Comparison of ENCODE assay signal across 17 mouse cellular contexts in the genomic region with DNA sequence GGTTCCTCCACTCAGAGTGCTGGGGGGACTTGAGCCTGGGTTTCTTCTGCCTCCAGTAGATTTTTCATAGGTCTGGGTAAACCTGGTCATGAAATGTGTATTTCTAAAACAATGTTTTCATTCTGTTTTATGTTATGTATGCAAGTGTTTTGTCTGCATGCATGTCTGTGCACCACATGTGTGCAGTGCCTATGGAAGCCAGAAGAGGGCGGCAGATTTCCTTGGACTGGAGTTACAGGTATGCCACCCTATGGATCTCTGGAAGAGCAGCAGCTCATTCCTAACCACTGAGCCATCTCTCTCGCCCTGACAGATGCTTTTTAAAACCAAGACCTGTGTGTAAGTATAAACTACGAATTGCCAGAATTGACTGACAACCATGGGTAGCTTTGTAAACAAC. TPM values are rescaled to one million over a fixed set of nuclear protein-coding genes. Genes with fewer than 3 reads are reported as not detected.
A peak's percentile ranks its signal among the peaks of the same experiment; 100 is the strongest.
DNase-seq lines count a peak whose midpoint lies in the region; ATAC-seq and TF ChIP-seq lines count a peak whose summit lies in the region.
"Had no signal": no experiment of that assay in that cellular context is flagged by ENCODE, and none has a peak within 500 bp of the region (broad histone marks: within the 10 kb centered on the region; RNA-seq: fewer than 3 reads in every experiment).

No protein-coding gene starts in this region.

- no peaks in the 10 kb centered on the region for H3K9me3 ChIP-seq in intestine, postnatal 0 days (ENCODE audit: control insufficient read depth)
- no peaks in the 10 kb centered on the region for H3K9me3 ChIP-seq in intestine, embryonic 16.5 days (ENCODE audit: control insufficient read depth, low read length)
- no peaks in the 10 kb centered on the region for H3K9me3 ChIP-seq in lung, embryonic 14.5 days (ENCODE audit: low read depth, low read length)
- no peaks in the 10 kb centered on the region for H3K9me3 ChIP-seq in limb, embryonic 10.5 days (replicated peaks)

- no peak for ATAC-seq in intestine, postnatal 0 days
- no peak for ATAC-seq in intestine, embryonic 16.5 days
- ATAC-seq in lung, embryonic 14.5 days (ENCODE audit: insufficient read depth), result no peak
- ATAC-seq in Patski, result no peak
- ATAC-seq: activated CD4-positive, CD25-positive, alpha-beta regulatory T cell, adult 4 months; inflammation-experienced regulatory T-cells, adult 6 months had no signal

- no peak overlapping the region for H3K9ac ChIP-seq in intestine, postnatal 0 days (ENCODE audit: low read depth, low read length)
- H3K9ac ChIP-seq in intestine, embryonic 16.5 days (ENCODE audit: low read depth, low read length), result no peak overlapping the region
- no peak overlapping the region for H3K9ac ChIP-seq in lung, embryonic 14.5 days

- WGBS in intestine, postnatal 0 days, result 95% methylated on average over 3 of the region's 3 CpGs
- 93% methylated on average over 3 of the region's 3 CpGs for WGBS in intestine, embryonic 16.5 days
- whole genome bisulfite sequencing in lung, embryonic 14.5 days, result 91% methylated on average over 3 of the region's 3 CpGs
- 87% methylated on average over 3 of the region's 3 CpGs for WGBS in limb, embryonic 10.5 days

- POLR2A ChIA-PET in Patski (lab: Charles Lee), result interaction anchor here (0.6 kb wide), 1 partner anchor 297 kb away, joined by 4 read pairs; no protein-coding TSS in a partner anchor

- in situ Hi-C loops in Patski (cut with MboI; ENCODE audit: low pct_unique_long_range_greater_than_20kb), result loop anchor here (5.0 to 10.0 kb wide), 3 partner anchors 165 to 773 kb away; no protein-coding TSS in a partner anchor

- CTCF ChIA-PET in Patski (lab: Charles Lee), result interaction anchor here (0.7 to 6.2 kb wide), 3 partner anchors 10 to 164 kb away, joined by 3 to 63 read pairs (median 3); no protein-coding TSS in a partner anchor

- peak; percentile 34 for DNase-seq in adrenal gland, postnatal 14 days
- DNase-seq in adrenal gland, adult 18-20 months (ENCODE audit: low spot score in 2 of 2), result no peak
- no peak for DNase-seq in lung, embryonic 14.5 days
- DNase-seq in lung, postnatal 10 days, result no peak
- DNase-seq in Patski (ENCODE audit: low read depth, low spot score), result no peak
- no peak for DNase-seq in limb, embryonic 10.5 days (ENCODE audit: low spot score)
- DNase-seq: adrenal gland, postnatal 25 days; cerebellum, adult 11-12 months; gastrocnemius, postnatal 25 days; layer of hippocampus, postnatal 36 days; midbrain, embryonic 14.5 days; right cerebral cortex, postnatal 14 days had no signal

- no peaks in the 10 kb centered on the region for H3K27me3 ChIP-seq in intestine, postnatal 0 days (replicated peaks; ENCODE audit: control insufficient read depth, insufficient read depth, low read length)
- H3K27me3 ChIP-seq in intestine, embryonic 16.5 days (replicated peaks; ENCODE audit: control insufficient read depth, insufficient read depth, low read length), result no peaks in the 10 kb centered on the region
- no peaks in the 10 kb centered on the region for H3K27me3 ChIP-seq in lung, embryonic 14.5 days (ENCODE audit: insufficient read depth, low read length)
- no peaks in the 10 kb centered on the region for H3K27me3 ChIP-seq in Patski
- H3K27me3 ChIP-seq in limb, embryonic 10.5 days (ENCODE audit: low read depth, poor library complexity, severe bottlenecking), result no peaks in the 10 kb centered on the region

- H3K36me3 ChIP-seq in intestine, postnatal 0 days (ENCODE audit: control insufficient read depth, insufficient read depth), result no peaks in the 10 kb centered on the region
- no peaks in the 10 kb centered on the region for H3K36me3 ChIP-seq in intestine, embryonic 16.5 days (ENCODE audit: control insufficient read depth, insufficient read depth, low read length)
- H3K36me3 ChIP-seq in lung, embryonic 14.5 days (ENCODE audit: insufficient read depth), result peaks cover 19% of the 10 kb centered on the region; the same call in 1 of the 2 replicates
- H3K36me3 ChIP-seq in limb, embryonic 10.5 days, result peaks cover 5% of the 10 kb centered on the region

- TF ChIP-seq CTCF in intestine, postnatal 0 days (IDR thresholded peaks at IDR 0.05; ENCODE audit: low read depth), result peak; percentile 40
- TF ChIP-seq CTCF in lung, embryonic 14.5 days (IDR thresholded peaks at IDR 0.05; ENCODE audit: low read depth), result peak; percentile 45
- TF ChIP-seq CTCF in Patski (IDR thresholded peaks at IDR 0.05), result peak; percentile 45

- no peak overlapping the region for H3K27ac ChIP-seq in intestine, postnatal 0 days (ENCODE audit: low read depth, low read length)
- no peak overlapping the region for H3K27ac ChIP-seq in intestine, embryonic 16.5 days (ENCODE audit: low read length)
- H3K27ac ChIP-seq in lung, embryonic 14.5 days (ENCODE audit: low read depth), result no peak overlapping the region
- H3K27ac ChIP-seq in limb, embryonic 10.5 days, result no peak overlapping the region

- no peak overlapping the region for H3K4me3 ChIP-seq in intestine, postnatal 0 days (ENCODE audit: low read depth, low read length)
- no peak overlapping the region for H3K4me3 ChIP-seq in intestine, embryonic 16.5 days (ENCODE audit: low read length)
- H3K4me3 ChIP-seq in lung, embryonic 14.5 days (ENCODE audit: low read depth, low read length), result no peak overlapping the region
- H3K4me3 ChIP-seq in limb, embryonic 10.5 days, result no peak overlapping the region
- H3K4me3 ChIP-seq: myocyte had no signal

- no peaks in the 10 kb centered on the region for H3K4me1 ChIP-seq in intestine, postnatal 0 days (replicated peaks; ENCODE audit: control insufficient read depth, insufficient read depth, low read length)
- H3K4me1 ChIP-seq in intestine, embryonic 16.5 days (ENCODE audit: control insufficient read depth, insufficient read depth, low read length), result no peaks in the 10 kb centered on the region
- H3K4me1 ChIP-seq in lung, embryonic 14.5 days (ENCODE audit: insufficient read depth), result no peaks in the 10 kb centered on the region
- H3K4me1 ChIP-seq in limb, embryonic 10.5 days, result peaks cover 4% of the 10 kb centered on the region; the same call in 1 of the 2 replicates

- H3K4me2 ChIP-seq in intestine, postnatal 0 days (replicated peaks; ENCODE audit: low read depth), result no peak overlapping the region
- H3K4me2 ChIP-seq in intestine, embryonic 16.5 days (ENCODE audit: low read depth, low read length), result no peak overlapping the region
- no peak overlapping the region for H3K4me2 ChIP-seq in lung, embryonic 14.5 days

RNA-seq across cellular contexts. Expression of a gene that starts 50.1 kb away (rescaled TPM):
- total RNA-seq in adrenal gland, postnatal 14 days (2021), result 9.4 and 15.2 TPM in 2 replicates
- total RNA-seq in adrenal gland, adult 18-20 months (2021), result 10 to 100 TPM; 11.2 to 12.7 TPM
- polyA plus RNA-seq in intestine, postnatal 0 days (2015; fragmentation: Nextera tagmentation; extraction: Ambion mirVana), result 9.7 and 12.0 TPM in 2 replicates
- 7.9 and 8.9 TPM in 2 replicates for polyA plus RNA-seq in intestine, embryonic 16.5 days (2015; fragmentation: Nextera tagmentation; extraction: Ambion mirVana)
- 39.0 and 44.4 TPM in 2 replicates for polyA plus RNA-seq in lung, embryonic 14.5 days (2014; fragmentation: Nextera tagmentation; extraction: Ambion mirVana)
- polyA plus RNA-seq in Patski (2021), result 0.71 TPM
- 4.7 and 5.8 TPM in 2 replicates for polyA plus RNA-seq in limb, embryonic 10.5 days (2016; fragmentation: Nextera tagmentation; extraction: Ambion mirVana)
